Mouse (Mus musculus) lung, postnatal 0 days (tissue): ENCODE measurements around the gene Anapc11. TPM values are rescaled to one million over a fixed set of nuclear protein-coding genes. Genes with fewer than 3 reads are reported as not detected.

Source experiments
- ATAC-seq: fragments of 200-750 bp; cut with Nextera tagmentation; 2 replicates; pipeline ENCODE4 v1.8.0; 2017; ENCODE audit warnings: moderate library complexity
- DNase-seq: peaks from one replicate; pipeline ENCODE4 v3.0.0-alpha.2; 2016; ENCODE audit warnings: low spot score
- H3K27ac ChIP-seq: fragments of 300-500 bp; sonication (generic); 2 replicates; pipeline ENCODE4 v1.5.1; 2014; ENCODE audit warnings: antibody characterized with exemption, mild to moderate bottlenecking, low read length, mixed read lengths
- H3K27me3 ChIP-seq: fragments of 300-500 bp; sonication (generic); replicated peaks from 2 replicates; pipeline ENCODE4 v1.6.1; 2014; ENCODE audit warnings: low read length, mixed read lengths; ENCODE audit not compliant: insufficient read depth
- H3K36me3 ChIP-seq: fragments of 300-500 bp; sonication (generic); 2 replicates; pipeline ENCODE4 v1.6.1; 2014; ENCODE audit warnings: low read length, mixed read lengths; ENCODE audit not compliant: insufficient read depth
- H3K4me1 ChIP-seq: fragments of 300-500 bp; sonication (generic); 2 replicates; pipeline ENCODE4 v1.6.1; 2014; ENCODE audit warnings: antibody characterized with exemption, low read depth, low read length, mixed read lengths; ENCODE audit not compliant: insufficient read depth
- H3K4me2 ChIP-seq: fragments of 300-500 bp; sonication (generic); replicated peaks from 2 replicates; pipeline ENCODE4 v1.6.1; 2014; ENCODE audit warnings: low read depth, mild to moderate bottlenecking, low read length, moderate library complexity, mixed read lengths
- H3K4me3 ChIP-seq: fragments of 300-500 bp; sonication (generic); 2 replicates; pipeline ENCODE4 v1.5.1; 2014; ENCODE audit warnings: low read depth, low read length
- H3K9ac ChIP-seq: fragments of 300-500 bp; sonication (generic); replicated peaks from 2 replicates; pipeline ENCODE4 v1.6.1; 2014; ENCODE audit warnings: low read depth, mild to moderate bottlenecking
- H3K9me3 ChIP-seq: fragments of 300-500 bp; sonication (generic); 2 replicates; pipeline ENCODE4 v1.6.1; 2016; ENCODE audit warnings: low read length, mixed read lengths
- CTCF ChIP-seq: IDR thresholded peaks from 2 replicates; pipeline ENCODE4 v1.5.1; 2016; ENCODE audit warnings: antibody characterized with exemption, mild to moderate bottlenecking
- EP300 ChIP-seq: IDR thresholded peaks from 2 replicates; pipeline ENCODE4 v1.6.1; 2016; ENCODE audit warnings: antibody characterized with exemption, mild to moderate bottlenecking, control low read depth
- WGBS: fragments of 180-500 bp; shearing (Covaris S2); extraction: QIAGEN DNeasy Blood & Tissue Kit; methylation state at CpG from one replicate; pipeline ENCODE4 v1.1.7; 2014; 5-methylcytosine and 5-hydroxymethylcytosine counted together
- polyA plus RNA-seq: library from polyadenylated mRNA; unstranded; fragments of >200 nt; fragmentation: Nextera tagmentation; extraction: Ambion mirVana; gene quantifications from 2 replicates; pipeline ENCODE4 v1.2.1, GENCODE M21; 2015

Anapc11 gene
- polyA plus RNA-seq, 1 experiment from 2014 or later: 138 TPM

GRCm38 (mm10) chr11:120627468-120628300, 29.5 kb downstream of the Anapc11 start:
- ATAC-seq (no peak), DNase-seq (peak; percentile 52)
- Histone ChIP-seq H3K27ac (no peak overlapping the region), H3K9me3 (no peaks in the 10 kb centered on the region), H3K36me3 (peaks cover 3% of the 10 kb centered on the region; the same call in 1 of the 2 replicates), H3K4me3 (no peak overlapping the region), H3K4me2 (no peak overlapping the region), H3K4me1 (peaks cover 23% of the 10 kb centered on the region), H3K27me3 (no peaks in the 10 kb centered on the region), H3K9ac (no peak overlapping the region)
- WGBS: 75% methylated on average over 22 of the region's 22 CpGs
- TF ChIP-seq EP300 (no peak), CTCF (no peak)

GRCm38 (mm10) chr11:120628601-120629340, 30.6 kb downstream of the Anapc11 start:
- peak overlapping the region; percentile 70; the same call in 1 of the 2 replicates for H3K27ac ChIP-seq

GRCm38 (mm10) chr11:120629341-120629730, 31.1 kb downstream of the Anapc11 start:
- no peaks in the 10 kb centered on the region for H3K27me3 ChIP-seq
- TF ChIP-seq CTCF (no peak), EP300 (no peak)
- H3K9me3 ChIP-seq: no peaks in the 10 kb centered on the region
- H3K36me3 ChIP-seq: no peaks in the 10 kb centered on the region
- peak overlapping the region; percentile 34; the same call in 1 of the 2 replicates for H3K4me2 ChIP-seq
- H3K27ac ChIP-seq: peak overlapping the region; percentile 70
- peak; percentile 45 for DNase-seq
- H3K4me1 ChIP-seq: peaks cover 23% of the 10 kb centered on the region
- ATAC-seq: no peak
- H3K4me3 ChIP-seq: no peak overlapping the region
- 76% methylated on average over 21 of the region's 23 CpGs for WGBS
- no peak overlapping the region for H3K9ac ChIP-seq

More at GRCm38 (mm10) chr11:120628601-120629340, 30.6 kb downstream of the Anapc11 start:
- no peak overlapping the region for H3K9ac ChIP-seq
- 90% methylated on average over 23 of the region's 23 CpGs for WGBS
- DNase-seq: no peak
- H3K4me3 ChIP-seq: no peak overlapping the region
- no peaks in the 10 kb centered on the region for H3K27me3 ChIP-seq
- H3K9me3 ChIP-seq: no peaks in the 10 kb centered on the region
- H3K4me1 ChIP-seq: peaks cover 23% of the 10 kb centered on the region
- 0 out of 2 replicates have a peak overlapping the region, but pooled peaks have one; percentile 11 for H3K4me2 ChIP-seq
- no peak for ATAC-seq
- H3K36me3 ChIP-seq: no peaks in the 10 kb centered on the region
- TF ChIP-seq CTCF: no peak

- no peak for TF ChIP-seq EP300
- 28% methylated on average over 7 of the region's 7 CpGs for WGBS
- Histone ChIP-seq H3K4me1 (peaks cover 23% of the 10 kb centered on the region), H3K4me2 (peak overlapping the region; percentile 34), H3K36me3 (no peaks in the 10 kb centered on the region), H3K9me3 (no peaks in the 10 kb centered on the region), H3K27ac (peak overlapping the region; percentile 70), H3K4me3 (no peak overlapping the region), H3K27me3 (no peaks in the 10 kb centered on the region), H3K9ac (peak overlapping the region; percentile 32)
- no peak for ATAC-seq
- DNase-seq: peak; percentile 45
Measured at GRCm38 (mm10) chr11:120629911-120630310, 31.7 kb downstream of the Anapc11 start.

- Histone ChIP-seq H3K27me3 (no peaks in the 10 kb centered on the region), H3K9me3 (no peaks in the 10 kb centered on the region), H3K4me2 (peak overlapping the region; percentile 34), H3K27ac (peak overlapping the region; percentile 70), H3K4me1 (peaks cover 19% of the 10 kb centered on the region), H3K9ac (peak overlapping the region; percentile 32), H3K36me3 (no peaks in the 10 kb centered on the region), H3K4me3 (no peak overlapping the region)
- WGBS: 39% methylated on average over 5 of the region's 5 CpGs
- no peak for TF ChIP-seq CTCF
- peak; percentile 28; the same call in 1 of the 2 replicates for TF ChIP-seq EP300
- DNase-seq (peak; percentile 83), ATAC-seq (peak; percentile 10)
Measured at GRCm38 (mm10) chr11:120630401-120630871, 32.2 kb downstream of the Anapc11 start.
